Mouse (Mus musculus) bone marrow, adult 2 months (tissue): ENCODE measurements around the gene Rhof.

Experiments
- CTCF ChIP-seq: fragments of 200-500 bp; IDR thresholded peaks from 2 replicates; pipeline ENCODE4 v1.5.1; 2011; ENCODE audit warnings: low read length, control low read depth; ENCODE audit not compliant: control insufficient read depth, insufficient read depth
- POLR2A ChIP-seq: fragments of 200-500 bp; IDR thresholded peaks from 2 replicates; pipeline ENCODE4 v1.6.1; 2011; ENCODE audit warnings: low read depth, mild to moderate bottlenecking, control low read depth, low read length, borderline replicate concordance; ENCODE audit not compliant: control insufficient read depth

- TF ChIP-seq POLR2A (no peak), CTCF (no peak)
Measured at GRCm38 (mm10) chr5:123079568-123079967, 52.9 kb downstream of the Rhof start.
